Mouse (Mus musculus) limb, embryonic 15.5 days (tissue): ENCODE results near the gene Miga1. TPM values are rescaled to one million over a fixed set of nuclear protein-coding genes. Genes with fewer than 3 reads are reported as not detected.

Experiments used
- ATAC-seq: fragments of 200-750 bp; cut with Nextera tagmentation; 2 replicates; pipeline ENCODE4 v1.8.0; 2017; ENCODE audit warnings: low read depth, moderate TSS enrichment; ENCODE audit not compliant: insufficient number of reproducible peaks, low FRiP score, low TSS enrichment
- H3K27ac ChIP-seq: fragments of 300-500 bp; sonication (generic); 2 replicates; pipeline ENCODE4 v1.5.1; 2015; ENCODE audit warnings: moderate library complexity, mild to moderate bottlenecking, inconsistent platforms
- H3K27me3 ChIP-seq: fragments of 300-500 bp; sonication (generic); 2 replicates; pipeline ENCODE4 v1.6.1; 2015; ENCODE audit warnings: inconsistent platforms
- H3K36me3 ChIP-seq: fragments of 300-500 bp; sonication (generic); 2 replicates; pipeline ENCODE4 v1.6.1; 2015; ENCODE audit warnings: inconsistent platforms
- H3K4me1 ChIP-seq: fragments of 300-500 bp; sonication (generic); 2 replicates; pipeline ENCODE4 v1.6.1; 2015; ENCODE audit warnings: inconsistent platforms
- H3K4me2 ChIP-seq: fragments of 300-500 bp; sonication (generic); 2 replicates; pipeline ENCODE4 v1.6.1; 2015; ENCODE audit warnings: mild to moderate bottlenecking, inconsistent platforms
- H3K4me3 ChIP-seq: fragments of 300-500 bp; sonication (generic); 2 replicates; pipeline ENCODE4 v1.5.1; 2015; ENCODE audit warnings: mild to moderate bottlenecking, inconsistent platforms
- H3K9ac ChIP-seq: fragments of 300-500 bp; sonication (generic); 2 replicates; pipeline ENCODE4 v1.6.1; 2015; ENCODE audit warnings: inconsistent platforms
- H3K9me3 ChIP-seq: fragments of 300-500 bp; sonication (generic); 2 replicates; pipeline ENCODE4 v1.6.1; 2016; ENCODE audit warnings: inconsistent platforms
- WGBS: fragments of 180-500 bp; shearing (Covaris S2); methylation state at CpG from one replicate; pipeline ENCODE4 v1.1.7; 2015; 5-methylcytosine and 5-hydroxymethylcytosine counted together
- polyA plus RNA-seq: library from polyadenylated mRNA; unstranded; fragments of >200 nt; fragmentation: Nextera tagmentation; extraction: Ambion mirVana; gene quantifications from 2 replicates; pipeline ENCODE4 v1.2.1, GENCODE M21; 2015

Gene Miga1
- 13.3 and 16.2 TPM in 2 replicates for polyA plus RNA-seq

GRCm38 (mm10) chr3:152339862-152340557, at the start of gene Miga1:
TSS of gene Miga1 (minus strand) at chr3:152340407.
- WGBS = 3% methylated on average over 39 of the region's 54 CpGs
- Histone ChIP-seq H3K9ac (peak within 1 kb of the TSS; percentile 63), H3K4me1 (peaks cover 6% of the 10 kb centered on the region), H3K27me3 (no peaks in the 10 kb centered on the region), H3K9me3 (no peaks in the 10 kb centered on the region), H3K36me3 (peaks cover 24% of the 10 kb centered on the region), H3K27ac (peak within 1 kb of the TSS; percentile 27; the same call in 1 of the 2 replicates), H3K4me2 (peak within 1 kb of the TSS; percentile 56), H3K4me3 (peak within 1 kb of the TSS; percentile 83)
- ATAC-seq = peak; percentile 77

- no peak for ATAC-seq
- H3K9me3 ChIP-seq = no peaks in the 10 kb centered on the region
- H3K9ac ChIP-seq = no peak overlapping the region
- peaks cover 59% of the 10 kb centered on the region for H3K36me3 ChIP-seq
- 72% methylated on average over 11 of the region's 11 CpGs for WGBS
- no peak overlapping the region for H3K27ac ChIP-seq
- no peak overlapping the region for H3K4me3 ChIP-seq
- H3K27me3 ChIP-seq = no peaks in the 10 kb centered on the region
- no peaks in the 10 kb centered on the region for H3K4me1 ChIP-seq
- no peak overlapping the region for H3K4me2 ChIP-seq
Measured at GRCm38 (mm10) chr3:152384106-152384505, 43.9 kb upstream of the Miga1 start.

- H3K4me1 ChIP-seq = no peaks in the 10 kb centered on the region
- no peak overlapping the region for H3K4me2 ChIP-seq
- H3K9ac ChIP-seq = no peak overlapping the region
- H3K36me3 ChIP-seq = peaks cover 68% of the 10 kb centered on the region
- no peaks in the 10 kb centered on the region for H3K27me3 ChIP-seq
- WGBS = 88% methylated on average over 4 of the region's 4 CpGs
- H3K9me3 ChIP-seq = no peaks in the 10 kb centered on the region
- no peak for ATAC-seq
- H3K27ac ChIP-seq = no peak overlapping the region
- H3K4me3 ChIP-seq = no peak overlapping the region
Measured at GRCm38 (mm10) chr3:152376063-152376462, 35.9 kb upstream of the Miga1 start.

GRCm38 (mm10) chr3:152364181-152364580, 24.0 kb upstream of the Miga1 start:
- Histone ChIP-seq H3K9ac (no peak overlapping the region), H3K27ac (no peak overlapping the region), H3K4me1 (no peaks in the 10 kb centered on the region), H3K36me3 (peaks cover 82% of the 10 kb centered on the region), H3K4me3 (no peak overlapping the region), H3K4me2 (no peak overlapping the region), H3K27me3 (no peaks in the 10 kb centered on the region), H3K9me3 (no peaks in the 10 kb centered on the region)
- WGBS = 86% methylated on average over 2 of the region's 2 CpGs
- ATAC-seq = no peak

- Histone ChIP-seq H3K27ac (no peak overlapping the region), H3K9ac (no peak overlapping the region), H3K36me3 (peaks cover 50% of the 10 kb centered on the region), H3K27me3 (no peaks in the 10 kb centered on the region), H3K4me2 (no peak overlapping the region), H3K9me3 (no peaks in the 10 kb centered on the region), H3K4me1 (no peaks in the 10 kb centered on the region), H3K4me3 (no peak overlapping the region)
- WGBS = 79% methylated on average over 7 of the region's 7 CpGs
- ATAC-seq = no peak
Measured at GRCm38 (mm10) chr3:152359151-152359550, 18.9 kb upstream of the Miga1 start.

- Histone ChIP-seq H3K4me3 (no peak overlapping the region), H3K27me3 (no peaks in the 10 kb centered on the region), H3K4me1 (peaks cover 14% of the 10 kb centered on the region), H3K9ac (no peak overlapping the region), H3K4me2 (no peak overlapping the region), H3K27ac (no peak overlapping the region), H3K36me3 (peaks cover 27% of the 10 kb centered on the region), H3K9me3 (no peaks in the 10 kb centered on the region)
- 90% methylated on average over 9 of the region's 9 CpGs for WGBS
- ATAC-seq = no peak
Measured at GRCm38 (mm10) chr3:152356751-152357150, 16.5 kb upstream of the Miga1 start.

- Histone ChIP-seq H3K36me3 (peaks cover 15% of the 10 kb centered on the region), H3K27ac (no peak overlapping the region), H3K9me3 (no peaks in the 10 kb centered on the region), H3K9ac (no peak overlapping the region), H3K4me2 (no peak overlapping the region), H3K4me1 (peaks cover 15% of the 10 kb centered on the region), H3K27me3 (no peaks in the 10 kb centered on the region), H3K4me3 (no peak overlapping the region)
- no peak for ATAC-seq
- 65% methylated on average over 5 of the region's 5 CpGs for WGBS
Measured at GRCm38 (mm10) chr3:152355361-152355760, 15.2 kb upstream of the Miga1 start.

- no peaks in the 10 kb centered on the region for H3K9me3 ChIP-seq
- peaks cover 22% of the 10 kb centered on the region for H3K4me1 ChIP-seq
- no peaks in the 10 kb centered on the region for H3K27me3 ChIP-seq
- no peak overlapping the region for H3K9ac ChIP-seq
- H3K4me3 ChIP-seq = no peak overlapping the region
- no peak overlapping the region for H3K27ac ChIP-seq
- ATAC-seq = no peak
- 0 out of 2 replicates have a peak, but pooled peaks cover 2% of the 10 kb centered on the region for H3K36me3 ChIP-seq
- no peak overlapping the region for H3K4me2 ChIP-seq
- WGBS = 41% methylated on average over 10 of the region's 10 CpGs
Measured at GRCm38 (mm10) chr3:152353434-152354177, 13.4 kb upstream of the Miga1 start.

- no peaks in the 10 kb centered on the region for H3K9me3 ChIP-seq
- H3K36me3 ChIP-seq = no peaks in the 10 kb centered on the region
- ATAC-seq = no peak
- H3K27ac ChIP-seq = no peak overlapping the region
- 74% methylated on average over 4 of the region's 4 CpGs for WGBS
- no peak overlapping the region for H3K4me2 ChIP-seq
- no peaks in the 10 kb centered on the region for H3K27me3 ChIP-seq
- H3K4me3 ChIP-seq = no peak overlapping the region
- peaks cover 31% of the 10 kb centered on the region for H3K4me1 ChIP-seq
- no peak overlapping the region for H3K9ac ChIP-seq
Measured at GRCm38 (mm10) chr3:152352289-152352688, 12.1 kb upstream of the Miga1 start.

GRCm38 (mm10) chr3:152350966-152351365, 10.8 kb upstream of the Miga1 start:
- peaks cover 32% of the 10 kb centered on the region for H3K4me1 ChIP-seq
- no peaks in the 10 kb centered on the region for H3K9me3 ChIP-seq
- no peaks in the 10 kb centered on the region for H3K27me3 ChIP-seq
- H3K27ac ChIP-seq = no peak overlapping the region
- no peak overlapping the region for H3K9ac ChIP-seq
- no peak overlapping the region for H3K4me3 ChIP-seq
- 79% methylated on average over 5 of the region's 5 CpGs for WGBS
- no peak for ATAC-seq
- H3K36me3 ChIP-seq = no peaks in the 10 kb centered on the region
- no peak overlapping the region for H3K4me2 ChIP-seq

- H3K9me3 ChIP-seq = no peaks in the 10 kb centered on the region
- H3K4me3 ChIP-seq = no peak overlapping the region
- H3K4me2 ChIP-seq = no peak overlapping the region
- no peaks in the 10 kb centered on the region for H3K36me3 ChIP-seq
- WGBS = 72% methylated on average over 3 of the region's 3 CpGs
- H3K27me3 ChIP-seq = no peaks in the 10 kb centered on the region
- H3K27ac ChIP-seq = no peak overlapping the region
- no peak for ATAC-seq
- no peak overlapping the region for H3K9ac ChIP-seq
- H3K4me1 ChIP-seq = peaks cover 32% of the 10 kb centered on the region
Measured at GRCm38 (mm10) chr3:152350431-152350830, 10.2 kb upstream of the Miga1 start.
